Mouse (Mus musculus) erythroblast, embryonic 14.5 days (primary cell): ENCODE measurements around the gene Upk1b. TPM values are rescaled to one million over a fixed set of nuclear protein-coding genes. Genes with fewer than 3 reads are reported as not detected.

Source experiments
- H3K27me3 ChIP-seq: 2 replicates; pipeline ENCODE4 v1.6.1; 2012; ENCODE audit warnings: inconsistent platforms; ENCODE audit not compliant: control insufficient read depth
- H3K36me3 ChIP-seq: 2 replicates; pipeline ENCODE4 v1.6.1; 2012; ENCODE audit warnings: mild to moderate bottlenecking, inconsistent platforms; ENCODE audit not compliant: control insufficient read depth
- H3K4me1 ChIP-seq: 2 replicates; pipeline ENCODE4 v1.6.1; 2012; ENCODE audit warnings: inconsistent platforms; ENCODE audit not compliant: control insufficient read depth
- H3K4me3 ChIP-seq: replicated peaks from 2 replicates; pipeline ENCODE3; 2012; ENCODE audit warnings: moderate library complexity, mild to moderate bottlenecking, inconsistent platforms
- H3K9me3 ChIP-seq: 2 replicates; pipeline ENCODE4 v1.6.1; 2012; ENCODE audit warnings: low read length, inconsistent platforms, mixed read lengths; ENCODE audit not compliant: control insufficient read depth
- GATA1 ChIP-seq: IDR thresholded peaks from 2 replicates; pipeline ENCODE4 v1.6.1; 2012; ENCODE audit warnings: low read length, inconsistent platforms, mixed read lengths
- TAL1 ChIP-seq: IDR thresholded peaks from 3 replicates; pipeline ENCODE4 v1.6.1; 2012; ENCODE audit warnings: low read length, inconsistent platforms, mixed read lengths
- polyA plus RNA-seq: library from polyadenylated mRNA; stranded (reverse); fragments of >175 nt; gene quantifications from 2 replicates; pipeline ENCODE4 v1.2.3, GENCODE M21; 2012

The Upk1b gene
- polyA plus RNA-seq, 1 experiment, result not detected

DNA sequence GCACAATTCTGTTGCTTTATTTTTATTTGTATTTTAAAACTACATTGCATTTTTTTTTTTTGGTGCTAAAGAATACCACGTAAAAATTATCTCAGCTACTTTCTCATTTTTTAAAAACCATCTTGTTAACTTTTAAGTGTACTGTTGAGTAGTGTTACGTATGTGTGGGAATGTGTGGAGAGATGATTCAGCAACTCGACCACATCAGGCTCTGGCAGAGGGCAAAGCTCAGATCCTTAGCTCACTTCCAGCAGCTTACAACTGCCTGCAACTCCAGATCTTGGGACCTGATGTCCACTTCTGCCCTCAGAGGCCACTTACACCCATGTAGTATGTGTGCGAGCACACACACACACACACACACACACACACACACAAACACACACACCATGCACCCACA, 43.6 kb downstream of the Upk1b start:
- no peak for TF ChIP-seq GATA1
- no peak for TF ChIP-seq TAL1
- H3K27me3 ChIP-seq, result peaks cover 38% of the 10 kb centered on the region
- H3K9me3 ChIP-seq, result no peaks in the 10 kb centered on the region
- H3K36me3 ChIP-seq, result no peaks in the 10 kb centered on the region
- H3K4me3 ChIP-seq, result no peak overlapping the region
- peaks cover 11% of the 10 kb centered on the region for H3K4me1 ChIP-seq

GRCm38 (mm10) chr16:38756177-38756503, 44.0 kb downstream of the Upk1b start:
- Histone ChIP-seq H3K4me3 (no peak overlapping the region), H3K27me3 (peaks cover 40% of the 10 kb centered on the region), H3K9me3 (no peaks in the 10 kb centered on the region), H3K36me3 (no peaks in the 10 kb centered on the region), H3K4me1 (peaks cover 11% of the 10 kb centered on the region)
- TF ChIP-seq TAL1, result no peak
- TF ChIP-seq GATA1, result no peak

DNA sequence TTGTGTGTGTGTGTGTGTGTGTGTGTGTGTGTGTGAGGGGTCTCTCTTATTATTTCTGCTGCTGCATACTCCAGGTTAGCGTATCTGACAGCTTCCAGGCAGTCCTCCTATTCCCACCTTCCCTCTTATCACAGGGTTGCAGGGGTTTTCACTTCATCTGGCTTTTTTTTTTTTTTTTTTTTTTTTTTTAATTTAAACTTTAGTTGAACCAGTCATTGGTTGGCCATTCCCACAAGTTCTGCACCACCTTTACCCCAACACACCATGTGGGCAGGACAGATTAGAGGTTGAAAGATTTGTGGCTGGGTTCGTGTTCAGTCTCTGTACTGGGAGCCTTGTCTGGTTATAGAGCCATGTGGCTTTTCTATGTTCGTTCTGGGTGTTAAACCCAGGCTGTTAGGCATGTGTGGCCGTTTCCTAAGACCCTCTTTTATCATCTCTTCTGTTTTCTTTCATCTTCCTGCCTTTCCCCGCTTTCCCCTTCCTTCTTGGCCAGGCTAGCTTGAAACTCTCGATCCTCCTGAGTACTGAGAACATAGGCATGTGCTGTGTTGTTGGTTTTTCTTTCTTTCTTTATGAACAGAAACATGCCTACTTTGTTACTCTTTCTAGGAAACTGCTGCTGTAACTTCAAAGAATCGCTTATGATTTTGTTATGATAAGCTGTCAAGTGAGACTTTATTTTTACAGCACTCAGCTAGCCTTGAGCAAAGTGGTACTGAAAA, 44.5 kb downstream of the Upk1b start:
- TF ChIP-seq GATA1 (no peak), TAL1 (no peak)
- H3K27me3 ChIP-seq, result peaks cover 40% of the 10 kb centered on the region
- no peak overlapping the region for H3K4me3 ChIP-seq
- H3K9me3 ChIP-seq, result no peaks in the 10 kb centered on the region
- no peaks in the 10 kb centered on the region for H3K36me3 ChIP-seq
- H3K4me1 ChIP-seq, result peaks cover 11% of the 10 kb centered on the region

DNA sequence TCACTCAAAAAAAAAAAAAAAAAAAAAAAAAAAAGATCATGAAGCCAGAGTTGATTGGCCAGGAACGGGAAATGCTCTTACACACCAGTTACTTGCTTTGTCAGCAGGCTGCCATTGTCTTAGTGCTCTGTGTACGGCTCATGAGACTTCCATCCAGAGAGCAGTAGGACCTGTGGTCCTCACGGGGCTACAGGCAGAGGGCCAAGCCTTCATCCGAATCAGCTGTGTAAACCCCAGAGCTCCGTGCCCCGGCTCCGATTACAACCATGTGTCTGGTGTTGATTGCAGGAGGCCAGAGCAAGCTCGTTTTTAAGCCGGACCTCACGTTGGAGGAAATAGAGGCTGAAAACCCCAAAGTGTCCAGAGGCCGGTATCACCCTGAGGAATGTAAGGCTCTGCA, 46.5 kb downstream of the Upk1b start:
- H3K27me3 ChIP-seq, result peaks cover 46% of the 10 kb centered on the region
- TF ChIP-seq TAL1 (no peak; the same call in 2 of the 3 replicates), GATA1 (no peak)
- no peak overlapping the region for H3K4me3 ChIP-seq
- H3K9me3 ChIP-seq, result no peaks in the 10 kb centered on the region
- H3K4me1 ChIP-seq, result peaks cover 11% of the 10 kb centered on the region
- no peaks in the 10 kb centered on the region for H3K36me3 ChIP-seq

GRCm38 (mm10) chr16:38750803-38751202, 49.3 kb downstream of the Upk1b start:
- TF ChIP-seq TAL1, result no peak
- no peak for TF ChIP-seq GATA1
- Histone ChIP-seq H3K9me3 (no peaks in the 10 kb centered on the region), H3K4me1 (peaks cover 7% of the 10 kb centered on the region), H3K27me3 (peaks cover 42% of the 10 kb centered on the region), H3K36me3 (no peaks in the 10 kb centered on the region), H3K4me3 (no peak overlapping the region)

GRCm38 (mm10) chr16:38743941-38744673, 56.0 kb downstream of the Upk1b start:
- Histone ChIP-seq H3K27me3 (peaks cover 60% of the 10 kb centered on the region), H3K36me3 (no peaks in the 10 kb centered on the region), H3K4me3 (no peak overlapping the region), H3K4me1 (no peaks in the 10 kb centered on the region), H3K9me3 (no peaks in the 10 kb centered on the region)
- no peak for TF ChIP-seq GATA1
- no peak for TF ChIP-seq TAL1

DNA sequence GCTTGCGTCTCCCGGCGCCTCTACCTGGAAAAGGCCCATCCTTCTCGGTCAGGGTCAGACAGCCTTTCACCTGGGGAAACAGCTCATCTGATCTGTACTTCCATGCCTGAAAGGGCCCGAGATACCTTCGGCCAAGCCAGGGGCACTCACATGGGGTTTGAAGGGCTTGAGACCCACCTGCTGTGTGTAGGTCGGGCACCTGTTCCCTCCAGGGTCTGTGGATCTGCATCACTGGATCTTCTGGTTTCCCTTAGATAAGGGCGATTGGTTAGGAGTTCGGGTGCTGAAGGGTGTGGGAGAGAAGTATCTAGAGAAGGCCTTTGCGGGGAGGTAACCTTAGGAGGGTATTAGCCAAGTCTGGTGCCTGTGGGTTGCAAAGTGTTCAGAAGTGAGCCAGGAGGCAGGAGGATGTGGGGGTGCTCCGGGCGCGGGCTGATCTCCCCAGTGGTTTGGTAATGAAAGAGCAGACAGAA, 57.4 kb downstream of the Upk1b start:
- no peaks in the 10 kb centered on the region for H3K9me3 ChIP-seq
- H3K27me3 ChIP-seq, result peaks cover 53% of the 10 kb centered on the region
- no peaks in the 10 kb centered on the region for H3K36me3 ChIP-seq
- H3K4me1 ChIP-seq, result no peaks in the 10 kb centered on the region
- peak overlapping the region; percentile 2 for H3K4me3 ChIP-seq
- TF ChIP-seq TAL1, result no peak
- TF ChIP-seq GATA1, result no peak

GRCm38 (mm10) chr16:38742113-38742658, 57.9 kb downstream of the Upk1b start, which contains the start of gene B4galt4:
Gene B4galt4 (plus strand): TSS chr16:38742264.
- H3K9me3 ChIP-seq, result no peaks in the 10 kb centered on the region
- peak within 1 kb of the TSS; percentile 2 for H3K4me3 ChIP-seq
- no peaks in the 10 kb centered on the region for H3K36me3 ChIP-seq
- H3K4me1 ChIP-seq, result no peaks in the 10 kb centered on the region
- TF ChIP-seq GATA1 (no peak), TAL1 (no peak)
- peaks cover 52% of the 10 kb centered on the region for H3K27me3 ChIP-seq

GRCm38 (mm10) chr16:38741204-38741903, 58.8 kb downstream of the Upk1b start:
- Histone ChIP-seq H3K4me3 (no peak overlapping the region), H3K36me3 (no peaks in the 10 kb centered on the region), H3K4me1 (no peaks in the 10 kb centered on the region), H3K27me3 (peaks cover 52% of the 10 kb centered on the region), H3K9me3 (no peaks in the 10 kb centered on the region)
- no peak for TF ChIP-seq TAL1
- no peak for TF ChIP-seq GATA1
